Mouse (Mus musculus) layer of hippocampus, adult 2 months (tissue): ENCODE measurements around the gene St13. TPM values are rescaled to one million over a fixed set of nuclear protein-coding genes. Genes with fewer than 3 reads are reported as not detected.

Source experiments
- DNase-seq, 2 experiments: peaks; one replicate each; pipeline ENCODE4 v3.0.0; 2022; ENCODE audit warnings: low spot score in 2 of 2
- H3K27ac ChIP-seq: fragments of 200-600 bp; 2 replicates; pipeline ENCODE4 v1.8.1; 2022
- H3K4me3 ChIP-seq: fragments of 200-600 bp; 2 replicates; pipeline ENCODE4 v1.8.1; 2022; ENCODE audit warnings: mild to moderate bottlenecking
- CTCF ChIP-seq: fragments of 200-600 bp; conservative IDR thresholded peaks from 2 replicates; pipeline ENCODE4 v1.8.1; 2022; ENCODE audit warnings: antibody characterized with exemption, mild to moderate bottlenecking, moderate library complexity
- total RNA-seq, 2 experiments: library from RNA; stranded (reverse); gene quantifications; 2 replicates each; pipeline ENCODE4 v1.2.3; 2021

The St13 gene
- total RNA-seq, 2 experiments from 2014 or later: 163 to 171 TPM

DNA sequence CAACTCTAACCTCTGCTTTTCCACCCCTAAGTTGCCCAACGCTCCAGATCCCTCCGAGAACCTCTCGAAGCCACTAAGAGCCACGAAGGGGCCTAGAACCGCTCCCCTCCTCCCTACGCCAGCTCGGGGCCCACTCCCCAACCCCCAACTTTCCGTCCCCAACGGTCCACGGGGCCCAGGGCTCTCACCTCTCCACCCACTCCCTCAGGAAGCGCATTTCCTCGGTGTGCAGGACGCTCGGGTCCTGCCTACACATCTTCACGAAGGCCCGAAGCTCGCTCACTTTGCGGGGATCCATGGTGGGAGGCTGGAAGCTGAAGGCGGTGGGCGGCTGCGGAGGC lies 610 bp downstream of the St13 start:
- H3K4me3 ChIP-seq: peak overlapping the region; percentile 66
- no peak for TF ChIP-seq CTCF
- no peak for DNase-seq
- peak overlapping the region; percentile 100 for H3K27ac ChIP-seq

DNA sequence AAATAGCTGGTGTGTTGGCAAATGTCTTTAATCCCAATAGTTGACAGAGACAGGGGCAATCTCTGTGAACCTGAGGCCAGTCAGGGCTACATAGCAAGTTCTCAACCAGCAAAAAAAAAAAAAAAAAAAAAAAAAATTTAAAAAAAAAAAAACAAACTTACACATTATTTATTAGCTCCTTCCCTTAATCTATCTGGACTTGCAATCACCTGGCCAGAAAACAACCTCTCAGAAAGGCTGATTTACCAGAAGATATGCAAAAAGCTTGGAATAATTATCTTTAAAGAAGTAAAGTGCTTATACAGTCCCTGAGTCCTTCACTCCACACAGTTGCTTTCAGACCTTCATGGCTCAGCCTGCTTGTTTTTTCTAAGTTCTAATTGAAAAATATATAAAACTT lies 1.7 kb downstream of the St13 start:
- Histone ChIP-seq H3K4me3 (peak overlapping the region; percentile 66), H3K27ac (peak overlapping the region; percentile 100; the same call in 1 of the 2 replicates)
- no peak for TF ChIP-seq CTCF
- no peak for DNase-seq

DNA sequence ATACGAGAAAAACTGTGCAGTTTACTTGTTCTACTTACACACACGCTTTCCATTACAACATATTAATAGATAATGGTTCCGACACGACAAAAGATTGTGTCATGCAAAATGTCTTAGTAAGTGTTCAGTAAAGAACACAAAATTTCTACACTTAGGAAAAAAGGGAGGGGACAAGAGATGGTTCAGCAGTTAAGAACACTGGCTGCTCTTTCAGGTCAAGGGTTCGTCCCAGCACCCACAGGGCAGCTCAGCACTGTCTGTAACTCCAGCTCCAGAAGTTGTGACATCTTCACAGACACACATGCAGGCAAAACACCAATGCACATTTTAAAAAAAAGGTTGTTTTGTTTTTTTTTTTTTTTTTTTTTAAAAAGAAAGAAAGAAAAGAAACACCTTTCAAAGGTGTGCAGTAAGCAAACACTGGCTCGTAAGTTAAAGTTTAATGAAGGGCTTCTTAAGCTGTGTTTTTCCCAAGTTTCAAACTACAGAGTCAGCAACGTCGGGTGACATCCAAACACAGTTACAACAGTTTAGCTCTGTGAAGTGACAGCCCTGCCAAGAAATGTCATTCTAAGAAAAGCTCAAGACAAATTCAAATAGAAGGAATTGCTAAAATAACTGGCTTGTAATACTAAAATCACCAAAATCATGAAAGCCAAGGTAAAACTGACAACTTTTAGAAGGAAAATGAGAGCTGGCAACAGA lies 5.5 kb downstream of the St13 start:
- no peak for TF ChIP-seq CTCF

DNA sequence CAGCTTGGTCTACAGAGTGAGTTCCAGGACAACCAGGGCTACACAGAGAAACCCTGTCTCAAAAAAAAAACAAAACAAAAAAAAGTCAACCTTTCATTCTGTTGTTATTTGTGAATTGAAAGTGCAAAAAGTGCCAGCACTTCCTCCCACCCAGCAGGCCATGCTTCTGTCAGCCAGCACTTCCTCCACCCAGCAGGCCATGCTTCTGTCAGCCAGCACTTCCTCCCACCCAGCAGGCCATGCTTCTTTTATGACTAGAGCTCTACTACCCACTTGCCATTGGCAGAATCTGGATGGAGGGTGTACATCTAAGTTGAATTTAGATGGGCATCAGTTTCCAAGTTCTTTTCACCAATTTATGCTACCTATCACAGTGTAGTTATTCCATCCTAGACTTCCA lies 6.9 kb downstream of the St13 start:
- no peak for TF ChIP-seq CTCF
- DNase-seq: peak; percentile 49 to 57

More for the DNA sequence above, 5.5 kb downstream of the St13 start:
- DNase-seq: no peak
- no peak overlapping the region for H3K4me3 ChIP-seq
- H3K27ac ChIP-seq: no peak overlapping the region

DNA sequence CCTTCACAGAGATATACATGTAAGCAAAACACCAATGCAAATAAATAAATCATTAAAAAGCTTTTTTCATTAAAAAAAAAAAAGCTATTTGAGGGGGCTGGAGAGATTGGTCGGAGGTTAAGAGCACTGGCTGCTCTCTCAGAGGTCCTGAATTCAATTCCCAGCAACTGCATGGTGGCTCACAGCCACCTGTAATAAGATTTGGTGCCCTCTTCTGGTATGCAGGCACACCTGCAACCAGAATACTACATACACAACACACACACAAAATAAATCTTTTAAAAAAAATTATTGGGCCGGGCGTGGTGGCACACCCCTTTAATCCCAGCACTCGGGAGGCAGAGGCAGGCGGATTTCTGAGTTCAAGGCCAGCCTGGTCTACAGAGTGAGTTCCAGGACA lies 13.6 kb downstream of the St13 start:
- no peak overlapping the region for H3K27ac ChIP-seq
- TF ChIP-seq CTCF: peak; percentile 55
- no peak overlapping the region for H3K4me3 ChIP-seq
- no peak for DNase-seq

More for the DNA sequence above, 6.9 kb downstream of the St13 start:
- no peak overlapping the region for H3K27ac ChIP-seq
- no peak overlapping the region for H3K4me3 ChIP-seq

DNA sequence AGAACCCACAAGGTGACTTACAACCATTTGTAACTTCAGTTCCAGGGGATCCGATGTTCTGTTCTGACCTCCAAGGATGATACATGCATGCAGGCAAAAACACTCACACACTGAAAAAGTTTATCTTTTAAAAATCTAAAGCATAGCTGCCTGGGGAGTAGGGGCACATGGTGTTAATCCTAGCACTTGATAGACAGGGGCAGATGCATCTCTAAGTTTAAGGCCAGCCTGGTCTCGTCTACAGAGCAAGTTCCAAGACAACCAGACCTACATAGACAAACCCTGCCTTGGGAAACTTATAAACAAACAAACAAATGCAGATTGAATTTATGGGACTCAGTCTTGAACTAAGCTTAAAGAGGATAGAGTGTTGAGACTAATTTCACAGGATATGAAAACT lies 21.0 kb downstream of the St13 start:
- H3K27ac ChIP-seq: no peak overlapping the region
- no peak overlapping the region for H3K4me3 ChIP-seq
- TF ChIP-seq CTCF: no peak
- DNase-seq: no peak

DNA sequence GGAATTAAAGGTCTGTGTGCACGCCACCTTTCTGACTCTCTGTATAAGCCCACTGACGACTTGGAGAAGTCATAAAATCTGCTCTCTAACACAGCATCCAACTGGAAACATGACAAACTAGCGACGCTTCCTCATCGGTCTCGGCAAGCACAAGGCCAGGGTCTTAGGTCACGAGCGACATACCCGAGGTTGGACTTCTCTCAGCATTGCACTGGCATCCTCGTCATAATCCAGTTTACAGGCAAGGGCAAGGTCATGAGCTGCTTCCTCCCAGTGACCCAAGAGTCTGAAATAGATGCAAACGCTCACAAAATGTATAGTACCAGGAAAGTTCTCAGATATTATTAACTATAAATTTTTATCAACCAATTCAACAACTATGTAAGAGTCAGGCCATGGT lies 25.3 kb downstream of the St13 start:
- TF ChIP-seq CTCF: no peak
- no peak for DNase-seq
- no peak overlapping the region for H3K27ac ChIP-seq
- no peak overlapping the region for H3K4me3 ChIP-seq

DNA sequence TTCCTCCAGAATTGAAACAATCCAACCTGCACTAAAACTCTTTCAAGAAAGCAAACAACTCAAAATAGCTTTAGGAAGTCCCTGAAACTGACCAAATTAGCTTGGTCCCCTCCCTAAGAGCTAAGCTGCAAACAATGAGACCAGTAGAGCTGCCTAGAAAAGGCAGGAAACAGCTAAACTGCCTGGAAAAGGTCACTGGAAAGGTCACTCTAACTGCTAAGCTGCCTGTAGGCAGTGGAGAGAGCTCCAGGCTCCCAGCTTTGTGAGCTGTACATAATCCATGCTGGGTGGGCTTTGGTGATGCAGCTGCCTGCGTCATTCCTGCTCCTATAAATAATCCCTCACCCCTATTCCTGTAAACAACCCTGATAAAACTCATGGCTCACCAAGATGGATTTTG lies 29.5 kb downstream of the St13 start:
- H3K4me3 ChIP-seq: no peak overlapping the region
- DNase-seq: no peak
- TF ChIP-seq CTCF: no peak
- no peak overlapping the region for H3K27ac ChIP-seq

DNA sequence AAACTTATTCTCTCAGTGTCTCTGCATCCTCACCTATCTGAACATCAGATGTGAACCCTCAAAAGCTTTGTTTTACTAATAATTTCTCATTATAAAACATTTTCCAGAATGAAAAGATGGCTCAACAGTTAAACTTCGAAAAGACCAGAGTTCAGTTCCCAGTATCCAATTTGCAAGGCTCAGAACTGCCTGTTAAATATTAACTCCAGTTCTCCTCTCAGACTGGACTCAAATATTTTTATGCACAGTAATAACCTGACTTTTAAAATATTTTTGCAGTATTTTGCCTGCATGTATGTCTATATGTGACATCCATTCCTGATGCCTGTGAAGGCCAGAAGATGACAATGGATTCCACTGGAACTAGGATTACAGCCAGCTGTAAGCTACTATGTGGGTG lies 31.3 kb downstream of the St13 start:
- TF ChIP-seq CTCF: no peak
- no peak for DNase-seq
- Histone ChIP-seq H3K27ac (no peak overlapping the region), H3K4me3 (no peak overlapping the region)

DNA sequence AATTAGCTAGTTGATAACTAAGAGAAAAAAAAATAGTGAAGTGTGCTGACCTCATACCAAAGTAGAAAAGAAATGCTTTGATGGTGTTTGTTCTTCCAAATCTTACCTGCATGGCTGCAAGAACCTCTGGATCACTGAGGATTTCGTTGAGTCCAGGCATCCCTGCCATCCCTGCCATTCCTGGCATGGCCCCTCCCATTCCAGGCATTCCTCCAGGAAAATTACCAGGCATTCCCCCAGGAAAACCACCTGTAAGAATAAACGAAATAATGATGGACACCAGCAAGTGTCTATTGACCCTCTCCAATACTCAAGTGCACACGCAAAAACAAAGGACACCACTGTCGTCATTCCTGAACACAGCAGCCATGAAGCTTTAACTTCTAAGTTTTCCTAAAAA lies 33.6 kb downstream of the St13 start:
- DNase-seq: no peak
- TF ChIP-seq CTCF: no peak
- H3K27ac ChIP-seq: no peak overlapping the region
- H3K4me3 ChIP-seq: no peak overlapping the region

DNA sequence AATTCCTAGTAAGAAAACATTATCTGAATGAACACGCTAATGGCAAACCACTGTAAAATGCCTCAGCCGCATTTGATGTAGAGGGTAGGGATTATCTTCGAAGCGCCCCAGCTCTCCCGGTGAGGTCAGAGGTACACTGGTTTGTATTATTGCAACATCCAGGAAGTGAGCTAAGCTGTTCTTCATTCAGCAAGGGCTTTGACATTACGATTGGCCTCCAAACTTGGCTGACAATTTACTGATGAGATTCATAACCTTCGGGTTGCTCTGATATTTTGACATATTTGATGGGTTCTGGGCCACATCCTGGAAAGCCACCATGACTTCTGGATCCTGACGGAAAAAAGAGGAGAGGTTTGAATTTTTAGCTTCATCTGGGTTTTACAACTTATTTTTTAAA lies 34.6 kb downstream of the St13 start:
- no peak for DNase-seq
- Histone ChIP-seq H3K4me3 (no peak overlapping the region), H3K27ac (no peak overlapping the region)
- no peak for TF ChIP-seq CTCF

DNA sequence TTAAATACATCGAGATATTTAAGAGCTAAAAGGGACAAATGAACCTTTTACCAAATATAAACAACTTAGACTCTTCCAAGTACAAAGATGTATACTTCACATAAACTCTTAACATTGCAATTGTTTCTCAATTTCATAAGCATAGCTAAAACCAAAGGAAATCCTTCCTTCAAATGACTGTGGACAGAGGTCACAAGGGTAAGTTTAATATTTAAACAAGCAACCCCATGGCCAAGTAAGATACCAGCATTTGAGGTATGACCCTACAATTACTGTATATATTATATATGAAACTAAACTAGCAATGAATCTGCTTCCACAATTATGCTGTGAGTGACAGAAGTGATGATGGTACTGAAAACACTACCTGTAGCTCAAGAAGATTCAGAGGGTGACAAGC lies 35.6 kb downstream of the St13 start:
- no peak for TF ChIP-seq CTCF
- H3K4me3 ChIP-seq: no peak overlapping the region
- DNase-seq: no peak
- no peak overlapping the region for H3K27ac ChIP-seq

DNA sequence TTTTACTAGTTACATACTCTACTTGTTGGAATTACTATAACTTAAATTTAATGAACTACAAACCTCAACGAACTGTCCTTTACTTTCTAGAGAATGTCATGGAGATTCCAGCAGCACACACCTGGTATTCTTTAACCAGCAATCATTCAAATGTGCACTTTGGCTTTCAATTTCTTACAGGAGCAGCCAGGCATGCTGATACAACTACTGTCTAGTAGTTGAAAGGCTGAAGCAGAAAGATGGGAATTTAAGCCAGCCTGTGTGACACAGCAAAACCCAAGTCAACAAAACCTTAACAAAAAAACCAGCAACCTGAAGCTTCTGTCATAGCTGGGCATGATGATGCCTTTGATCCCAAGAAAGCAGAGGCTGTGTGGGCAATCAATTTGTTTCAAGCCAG lies 37.4 kb downstream of the St13 start:
- no peak for DNase-seq
- no peak overlapping the region for H3K27ac ChIP-seq
- H3K4me3 ChIP-seq: no peak overlapping the region
- no peak for TF ChIP-seq CTCF

DNA sequence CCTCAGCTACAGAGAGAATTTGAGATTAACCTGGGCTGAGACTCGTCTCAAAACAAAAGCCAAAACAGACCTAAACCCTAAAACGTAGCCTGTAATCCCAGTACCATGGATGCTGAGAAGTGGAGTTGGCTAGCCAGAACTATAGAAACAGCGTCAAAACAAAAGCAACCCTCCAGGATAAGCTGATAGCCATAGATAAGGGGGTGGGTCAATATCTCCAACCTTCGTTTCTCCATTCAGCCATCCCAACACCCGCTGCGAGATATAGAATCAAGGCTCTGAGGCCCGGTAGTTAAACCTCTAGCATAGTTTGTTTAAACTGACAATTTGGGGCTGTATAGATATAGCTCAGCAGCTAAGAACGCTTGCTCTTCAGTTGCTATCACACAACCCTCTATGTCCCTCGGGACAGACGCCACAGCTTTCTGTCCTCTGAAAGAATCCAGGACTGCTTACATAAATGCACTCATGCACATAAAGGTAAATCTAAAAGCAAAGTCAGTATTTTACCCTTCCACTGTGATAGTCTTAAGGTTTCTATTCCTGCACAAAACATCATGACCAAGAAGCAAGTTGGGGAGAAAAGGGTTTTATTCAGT lies 38.4 kb downstream of the St13 start:
- H3K4me3 ChIP-seq: no peak overlapping the region
- DNase-seq: no peak
- TF ChIP-seq CTCF: no peak
- peak overlapping the region; percentile 87; the same call in 1 of the 2 replicates for H3K27ac ChIP-seq
